Mouse (Mus musculus) embryonic facial prominence, embryonic 13.5 days (tissue): ENCODE data around the gene Acer3. TPM values are rescaled to one million over a fixed set of nuclear protein-coding genes. Genes with fewer than 3 reads are reported as not detected.

ENCODE experiments used
- ATAC-seq: fragments of 200-750 bp; cut with Nextera tagmentation; 2 replicates; pipeline ENCODE4 v1.8.0; 2017; ENCODE audit warnings: low read depth; ENCODE audit not compliant: insufficient number of reproducible peaks, insufficient read depth, low FRiP score, low TSS enrichment
- H3K27ac ChIP-seq: fragments of 300-500 bp; sonication (generic); 2 replicates; pipeline ENCODE4 v1.5.1; 2015; ENCODE audit warnings: moderate library complexity, mild to moderate bottlenecking, inconsistent platforms
- H3K27me3 ChIP-seq: fragments of 300-500 bp; sonication (generic); 2 replicates; pipeline ENCODE4 v1.6.1; 2015; ENCODE audit warnings: mild to moderate bottlenecking, inconsistent platforms
- H3K36me3 ChIP-seq: fragments of 300-500 bp; sonication (generic); 2 replicates; pipeline ENCODE4 v1.6.1; 2015; ENCODE audit warnings: mild to moderate bottlenecking, inconsistent platforms
- H3K4me1 ChIP-seq: fragments of 300-500 bp; sonication (generic); 2 replicates; pipeline ENCODE4 v1.6.1; 2015; ENCODE audit warnings: inconsistent platforms
- H3K4me2 ChIP-seq: fragments of 300-500 bp; sonication (generic); 2 replicates; pipeline ENCODE4 v1.6.1; 2015; ENCODE audit warnings: moderate library complexity, mild to moderate bottlenecking, inconsistent platforms
- H3K4me3 ChIP-seq: fragments of 300-500 bp; sonication (generic); 2 replicates; pipeline ENCODE4 v1.5.1; 2015; ENCODE audit warnings: mild to moderate bottlenecking, inconsistent platforms
- H3K9ac ChIP-seq: fragments of 300-500 bp; sonication (generic); 2 replicates; pipeline ENCODE4 v1.6.1; 2015; ENCODE audit warnings: mild to moderate bottlenecking, inconsistent platforms
- H3K9me3 ChIP-seq: fragments of 300-500 bp; sonication (generic); 2 replicates; pipeline ENCODE4 v1.6.1; 2016; ENCODE audit warnings: inconsistent platforms
- WGBS: fragments of 180-500 bp; shearing (Covaris S2); methylation state at CpG from one replicate; pipeline ENCODE4 v1.1.7; 2015; ENCODE audit warnings: mixed read lengths; 5-methylcytosine and 5-hydroxymethylcytosine counted together
- polyA plus RNA-seq: library from polyadenylated mRNA; unstranded; fragments of >200 nt; fragmentation: Nextera tagmentation; extraction: Ambion mirVana; gene quantifications from 2 replicates; pipeline ENCODE4 v1.2.1, GENCODE M21; 2015

The Acer3 gene
- 31.8 and 32.9 TPM in 2 replicates for polyA plus RNA-seq

DNA sequence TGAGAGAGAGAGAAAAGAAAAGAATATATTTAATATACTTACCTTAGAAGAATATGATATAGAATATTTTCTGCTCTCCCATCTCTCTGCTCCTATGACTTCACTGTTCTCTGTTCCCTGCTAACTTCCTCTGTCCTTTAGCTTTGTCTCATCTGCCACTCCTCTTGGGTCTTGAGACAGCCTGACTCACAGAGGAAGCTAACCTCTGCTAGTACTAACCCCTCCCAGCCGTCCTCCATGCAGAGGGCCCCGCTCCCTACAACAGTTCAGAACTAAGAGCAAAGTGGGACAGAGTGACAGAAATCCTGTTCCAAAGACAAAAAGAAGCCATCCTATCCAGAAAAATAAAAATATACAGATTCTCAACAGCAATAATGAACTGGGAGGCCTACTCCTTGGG, at the start of gene Acer3:
Gene Acer3, minus strand, starts transcription at position 126 of the 400 bp plus-strand sequence.
- no peak within 1 kb of the TSS for H3K4me3 ChIP-seq
- no peak within 1 kb of the TSS for H3K9ac ChIP-seq
- no peak for ATAC-seq
- H3K27ac ChIP-seq = no peak within 1 kb of the TSS
- H3K27me3 ChIP-seq = no peaks in the 10 kb centered on the region
- H3K4me2 ChIP-seq = no peak within 1 kb of the TSS
- H3K9me3 ChIP-seq = no peaks in the 10 kb centered on the region
- H3K36me3 ChIP-seq = no peaks in the 10 kb centered on the region
- peaks cover 7% of the 10 kb centered on the region for H3K4me1 ChIP-seq
- 90% methylated on average over 2 of the region's 2 CpGs for WGBS

- H3K4me3 ChIP-seq = no peak overlapping the region
- 52% methylated on average over 10 of the region's 10 CpGs for WGBS
- H3K4me1 ChIP-seq = peaks cover 9% of the 10 kb centered on the region; the same call in 1 of the 2 replicates
- H3K36me3 ChIP-seq = no peaks in the 10 kb centered on the region
- H3K27me3 ChIP-seq = no peaks in the 10 kb centered on the region
- no peaks in the 10 kb centered on the region for H3K9me3 ChIP-seq
- no peak overlapping the region for H3K4me2 ChIP-seq
- ATAC-seq = no peak
- no peak overlapping the region for H3K9ac ChIP-seq
- no peak overlapping the region for H3K27ac ChIP-seq
These were observed 48.9 kb upstream of the Acer3 start for GRCm38 (mm10) chr7:98369762-98370369.

DNA sequence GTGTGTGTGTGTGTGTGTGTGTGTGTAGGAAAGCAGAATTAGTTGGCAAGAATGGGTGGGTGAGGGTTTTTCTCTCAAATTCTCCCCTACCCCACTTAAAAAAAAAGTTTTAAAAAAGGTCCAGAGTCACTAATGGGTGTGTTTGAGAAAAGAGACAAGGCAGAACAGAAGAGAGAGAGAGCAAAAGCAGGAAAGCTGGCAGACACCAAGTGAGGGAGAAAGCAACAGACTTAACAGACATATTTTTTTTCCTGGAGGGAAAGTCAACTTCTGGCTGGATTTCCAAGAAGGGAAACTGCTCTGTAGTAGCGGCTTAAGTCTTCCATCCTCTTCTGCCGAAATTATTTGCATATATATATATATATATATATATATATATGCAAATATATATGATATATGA, 40.7 kb upstream of the Acer3 start:
- Histone ChIP-seq H3K27me3 (no peaks in the 10 kb centered on the region), H3K36me3 (no peaks in the 10 kb centered on the region), H3K4me1 (peaks cover 38% of the 10 kb centered on the region), H3K4me3 (peak overlapping the region; percentile 85), H3K27ac (peak overlapping the region; percentile 92), H3K9me3 (no peaks in the 10 kb centered on the region), H3K4me2 (peak overlapping the region; percentile 89), H3K9ac (peak overlapping the region; percentile 46; the same call in 1 of the 2 replicates)
- 16% methylated on average over 2 of the region's 2 CpGs for WGBS
- no peak for ATAC-seq

DNA sequence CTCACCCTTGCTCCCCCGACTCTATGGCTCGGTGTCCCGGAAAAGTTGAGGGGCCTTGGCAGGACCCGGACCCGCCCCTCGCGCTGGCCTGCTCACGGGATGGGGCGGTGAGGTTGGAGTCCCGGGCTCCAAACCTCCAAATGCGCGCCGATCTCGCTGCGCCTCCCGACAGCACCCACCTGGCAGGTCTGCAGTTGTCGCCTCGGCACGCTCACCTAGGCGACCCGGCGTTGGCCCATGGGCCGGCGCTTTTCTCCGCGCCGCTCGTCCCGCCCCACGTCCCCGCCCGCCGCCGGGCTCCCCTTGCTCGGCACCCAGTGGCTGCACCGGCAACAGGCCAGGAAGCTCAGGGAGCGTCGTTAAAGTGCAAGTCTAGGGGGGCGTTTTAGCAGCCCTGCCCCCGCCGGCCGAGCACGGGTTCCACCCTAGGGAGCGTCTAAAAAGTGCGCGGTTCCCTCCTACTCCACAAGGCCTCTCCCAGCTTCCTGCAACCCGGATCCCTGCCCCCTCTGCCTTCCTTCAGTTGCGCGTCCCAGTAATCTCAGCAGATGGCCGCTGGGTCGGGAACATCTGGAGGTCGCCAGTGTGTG, 40.1 kb upstream of the Acer3 start, which contains the start of gene Tsku:
Gene Tsku, minus strand, starts transcription at position 266 of the 590 bp plus-strand sequence.
- no peaks in the 10 kb centered on the region for H3K27me3 ChIP-seq
- ATAC-seq = peak; percentile 91
- no peaks in the 10 kb centered on the region for H3K36me3 ChIP-seq
- H3K4me2 ChIP-seq = peak within 1 kb of the TSS; percentile 89
- peak within 1 kb of the TSS; percentile 92 for H3K27ac ChIP-seq
- H3K4me3 ChIP-seq = peak within 1 kb of the TSS; percentile 85
- peak within 1 kb of the TSS; percentile 89 for H3K9ac ChIP-seq
- no peaks in the 10 kb centered on the region for H3K9me3 ChIP-seq
- under 1% methylated on average over 52 of the region's 52 CpGs for WGBS
- peaks cover 43% of the 10 kb centered on the region for H3K4me1 ChIP-seq

DNA sequence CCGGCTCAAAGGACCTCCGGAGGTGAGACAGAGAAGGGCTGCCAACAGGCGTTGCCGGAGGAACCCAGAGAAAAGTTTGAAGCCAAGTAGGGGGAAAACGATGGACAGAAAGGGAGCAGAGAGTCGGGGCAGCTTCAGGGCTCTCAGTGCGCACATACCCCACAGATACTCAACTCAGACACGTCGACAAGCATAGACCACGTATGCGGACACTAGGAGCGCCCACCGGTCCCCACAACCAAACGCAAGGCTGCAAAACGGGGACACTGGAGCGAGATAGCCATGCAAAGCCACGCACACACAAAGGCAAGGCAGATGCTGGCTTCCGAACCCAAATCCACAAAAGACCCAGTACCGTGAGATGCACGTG, 39.6 kb upstream of the Acer3 start:
- H3K4me1 ChIP-seq = peaks cover 49% of the 10 kb centered on the region
- 0 out of 2 replicates have a peak, but pooled peaks have one; percentile 1 for ATAC-seq

GRCm38 (mm10) chr7:98359951-98360620, 39.1 kb upstream of the Acer3 start:
- peak overlapping the region; percentile 89 for H3K4me2 ChIP-seq
- under 1% methylated on average over 33 of the region's 33 CpGs for WGBS
- H3K4me1 ChIP-seq = peaks cover 54% of the 10 kb centered on the region
- peak; percentile 12 for ATAC-seq
- H3K9me3 ChIP-seq = no peaks in the 10 kb centered on the region
- H3K9ac ChIP-seq = peak overlapping the region; percentile 89
- H3K4me3 ChIP-seq = peak overlapping the region; percentile 85
- H3K36me3 ChIP-seq = no peaks in the 10 kb centered on the region
- peak overlapping the region; percentile 92 for H3K27ac ChIP-seq
- no peaks in the 10 kb centered on the region for H3K27me3 ChIP-seq

More for the DNA sequence above, 39.6 kb upstream of the Acer3 start:
- Histone ChIP-seq H3K36me3 (no peaks in the 10 kb centered on the region), H3K27me3 (no peaks in the 10 kb centered on the region), H3K9me3 (no peaks in the 10 kb centered on the region), H3K9ac (peak overlapping the region; percentile 89), H3K27ac (peak overlapping the region; percentile 92), H3K4me3 (peak overlapping the region; percentile 85), H3K4me2 (peak overlapping the region; percentile 89)
- WGBS = under 1% methylated on average over 20 of the region's 20 CpGs

DNA sequence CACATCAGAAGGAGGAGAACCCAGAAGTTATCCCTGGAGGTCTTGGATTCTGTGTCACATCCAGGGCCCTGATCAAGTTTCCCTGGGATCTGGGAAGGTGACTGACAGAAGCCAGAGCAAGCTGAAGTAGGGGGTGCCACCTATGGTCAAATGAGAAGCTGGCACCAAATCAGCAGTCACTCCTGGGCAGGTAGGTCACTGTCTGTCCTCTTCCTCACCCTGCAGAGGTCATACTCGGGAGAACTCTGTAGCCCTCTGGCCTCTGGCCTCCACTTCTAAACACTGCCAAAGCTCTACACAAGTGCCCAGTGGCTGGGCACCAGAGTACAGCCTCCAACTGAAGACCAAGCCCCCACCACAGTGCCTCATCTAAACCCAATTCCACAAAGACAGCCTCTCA, 37.0 kb upstream of the Acer3 start:
- Histone ChIP-seq H3K27ac (no peak overlapping the region), H3K4me1 (peaks cover 73% of the 10 kb centered on the region), H3K4me2 (peak overlapping the region; percentile 89; the same call in 1 of the 2 replicates), H3K27me3 (no peaks in the 10 kb centered on the region), H3K9ac (no peak overlapping the region), H3K9me3 (no peaks in the 10 kb centered on the region), H3K4me3 (peak overlapping the region; percentile 5; the same call in 1 of the 2 replicates), H3K36me3 (peaks cover under 1% of the 10 kb centered on the region; the same call in 1 of the 2 replicates)
- 68% methylated on average over 1 of the region's 1 CpGs for WGBS
- no peak for ATAC-seq

DNA sequence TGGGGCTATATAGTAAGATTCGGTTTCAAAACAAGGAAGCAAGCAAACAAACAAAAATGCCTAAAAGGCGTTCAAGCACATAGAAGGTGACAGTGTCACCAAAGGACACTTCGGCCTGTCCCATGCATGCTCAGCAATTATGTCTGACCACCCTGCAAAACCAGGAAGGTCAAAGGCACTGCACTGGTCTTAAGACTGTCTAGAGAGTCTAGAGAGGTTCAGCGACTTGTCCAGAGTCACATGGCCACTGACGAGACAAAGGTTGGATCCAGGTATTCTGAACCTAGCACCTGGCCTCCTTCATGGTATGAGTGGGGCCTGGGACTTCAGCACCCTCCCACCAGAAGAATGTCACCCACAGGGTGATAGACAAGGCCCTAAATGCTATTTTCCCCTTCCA, 36.3 kb upstream of the Acer3 start:
- Histone ChIP-seq H3K27me3 (no peaks in the 10 kb centered on the region), H3K27ac (no peak overlapping the region), H3K9me3 (no peaks in the 10 kb centered on the region), H3K36me3 (peaks cover 7% of the 10 kb centered on the region), H3K4me1 (peaks cover 73% of the 10 kb centered on the region), H3K9ac (no peak overlapping the region), H3K4me2 (no peak overlapping the region), H3K4me3 (no peak overlapping the region)
- WGBS = 74% methylated on average over 5 of the region's 5 CpGs
- ATAC-seq = no peak

DNA sequence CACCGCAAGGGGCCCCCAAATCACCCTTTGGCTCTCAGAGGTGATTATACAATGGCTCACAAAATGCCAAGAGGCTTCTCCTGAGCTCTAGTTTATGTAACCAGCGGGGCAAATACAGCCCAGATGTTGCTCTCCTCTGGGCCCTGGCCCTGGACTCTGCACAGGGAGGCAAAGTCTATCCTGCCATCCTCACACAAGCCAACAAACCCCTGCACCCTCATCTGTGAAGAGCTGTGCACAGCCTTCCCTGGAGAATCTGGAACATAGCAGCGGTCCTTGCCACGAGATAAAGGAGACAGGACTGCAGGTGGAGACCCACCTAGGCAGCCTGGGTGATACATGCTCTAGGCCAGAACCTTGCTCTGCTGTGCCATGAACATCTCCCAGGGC, 33.9 kb upstream of the Acer3 start:
- Histone ChIP-seq H3K4me1 (peaks cover 69% of the 10 kb centered on the region), H3K27me3 (no peaks in the 10 kb centered on the region), H3K9me3 (no peaks in the 10 kb centered on the region), H3K27ac (peak overlapping the region; percentile 78), H3K9ac (peak overlapping the region; percentile 47; the same call in 1 of the 2 replicates), H3K4me3 (no peak overlapping the region), H3K36me3 (peaks cover 30% of the 10 kb centered on the region), H3K4me2 (peak overlapping the region; percentile 17)
- WGBS = 31% methylated on average over 4 of the region's 4 CpGs
- ATAC-seq = no peak

DNA sequence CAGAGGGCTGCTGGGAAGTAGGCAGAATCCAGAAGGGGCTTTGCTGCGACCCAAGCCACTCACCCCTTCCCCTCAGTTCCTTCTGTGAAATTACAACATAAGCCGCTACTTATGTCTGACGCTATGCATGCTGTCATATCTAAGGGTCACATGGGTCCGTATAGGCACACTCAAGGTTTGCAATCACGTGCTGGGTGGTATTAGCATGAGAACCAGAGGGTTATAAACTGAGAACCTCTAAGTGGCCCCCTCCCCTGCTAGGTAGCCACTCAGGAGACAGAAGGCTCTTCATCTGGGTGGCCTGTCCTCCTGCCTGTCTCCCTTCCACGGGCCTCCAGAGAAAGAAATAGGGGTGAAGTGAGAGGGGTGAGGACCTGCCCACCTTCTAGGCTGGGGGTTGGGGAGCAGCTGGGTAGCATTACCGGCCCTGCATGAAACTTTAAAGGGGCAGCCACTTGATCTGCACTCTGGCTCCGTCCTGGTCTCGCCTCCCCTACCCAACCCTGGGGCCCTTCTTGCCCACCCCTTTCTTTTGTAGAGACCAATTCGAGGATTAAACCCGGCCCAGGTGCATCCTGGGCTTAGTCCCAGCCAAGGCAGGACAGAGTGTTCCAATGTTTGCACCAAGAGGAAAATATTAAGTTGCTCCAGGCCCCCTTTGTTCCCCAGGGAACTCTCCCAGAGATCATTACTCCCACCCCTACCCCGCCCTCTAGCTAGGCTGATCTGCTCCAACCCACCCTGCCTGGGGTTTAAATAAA, 33.3 kb upstream of the Acer3 start:
- no peaks in the 10 kb centered on the region for H3K9me3 ChIP-seq
- no peaks in the 10 kb centered on the region for H3K27me3 ChIP-seq
- peak overlapping the region; percentile 47; the same call in 1 of the 2 replicates for H3K9ac ChIP-seq
- peak; percentile 64 for ATAC-seq
- H3K4me3 ChIP-seq = no peak overlapping the region
- WGBS = 9% methylated on average over 12 of the region's 12 CpGs
- peak overlapping the region; percentile 78 for H3K27ac ChIP-seq
- H3K4me2 ChIP-seq = peak overlapping the region; percentile 17
- peaks cover 63% of the 10 kb centered on the region for H3K4me1 ChIP-seq
- H3K36me3 ChIP-seq = peaks cover 36% of the 10 kb centered on the region

DNA sequence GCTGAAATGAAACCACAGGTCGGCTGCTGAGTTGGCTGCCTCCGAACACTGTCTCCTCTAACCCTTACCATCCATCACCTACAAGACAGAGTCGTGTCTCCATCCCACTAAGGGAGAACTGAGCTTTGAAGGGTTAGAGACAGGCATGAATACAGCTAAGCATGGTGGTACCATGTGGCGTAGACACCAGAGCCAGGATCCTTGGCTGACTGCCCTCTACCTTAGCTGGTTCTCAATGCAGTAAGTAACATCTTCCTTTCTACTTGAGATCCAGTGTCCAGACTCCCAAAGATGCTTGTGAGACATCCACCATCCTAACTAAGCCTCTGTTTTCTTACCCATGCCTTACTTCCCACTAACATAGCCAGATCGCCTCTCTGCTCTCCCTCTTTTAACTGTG, 32.6 kb upstream of the Acer3 start:
- Histone ChIP-seq H3K9me3 (no peaks in the 10 kb centered on the region), H3K4me2 (peak overlapping the region; percentile 17; the same call in 1 of the 2 replicates), H3K27ac (peak overlapping the region; percentile 78), H3K9ac (no peak overlapping the region), H3K27me3 (no peaks in the 10 kb centered on the region), H3K4me3 (no peak overlapping the region), H3K36me3 (peaks cover 36% of the 10 kb centered on the region), H3K4me1 (peaks cover 56% of the 10 kb centered on the region)
- WGBS = 85% methylated on average over 5 of the region's 5 CpGs
- no peak for ATAC-seq
